Mouse (Mus musculus): ENCODE measurements around the gene Lyrm2. TPM values are rescaled to one million over a fixed set of nuclear protein-coding genes. Genes with fewer than 3 reads are reported as not detected.

The Lyrm2 gene
- polyA plus RNA-seq, 1 experiment from 2014 or later, result 39.3 TPM

GRCm38 (mm10) chr4:32817478-32817877 is 17.4 kb downstream of the Lyrm2 start:
- Histone ChIP-seq H3K27ac (no peak overlapping the region), H3K4me2 (peak overlapping the region; percentile 14; the same call in 1 of the 2 replicates), H3K4me3 (replicated peaks) (no peak overlapping the region), H3K9ac (no peak overlapping the region; the same call in 1 of the 2 replicates), H3K36me3 (no peaks in the 10 kb centered on the region), H3K4me1 (replicated peaks) (peaks cover 24% of the 10 kb centered on the region), H3K9me3 (replicated peaks) (no peaks in the 10 kb centered on the region), H3K27me3 (no peaks in the 10 kb centered on the region)
- WGBS (ENCODE audit: insufficient replicate concordance), result 35% methylated on average over 5 of the region's 5 CpGs
- DNase-seq (no peak), ATAC-seq (ENCODE audit: low read depth) (peak; percentile 61)

DNA sequence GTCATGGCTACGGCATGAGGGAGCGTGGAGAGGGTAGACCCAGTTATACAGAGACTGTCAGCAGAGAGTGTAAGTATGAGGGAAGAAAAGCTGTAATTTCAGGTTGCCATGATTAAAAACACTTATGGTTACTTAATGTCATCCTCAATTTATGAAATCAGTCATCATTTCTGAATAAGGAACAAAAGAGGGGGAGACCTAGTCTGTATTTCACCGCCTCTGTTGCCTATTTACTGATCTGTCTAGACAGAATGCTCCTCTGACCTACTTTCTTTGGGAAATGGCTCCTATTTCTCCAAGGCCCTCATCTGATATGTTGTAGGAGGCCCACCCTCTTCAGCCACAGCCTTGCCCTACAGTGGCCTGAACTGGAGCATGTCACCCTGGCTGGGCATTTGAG is 20.6 kb downstream of the Lyrm2 start:
- no peak for DNase-seq
- H3K27me3 ChIP-seq, result no peaks in the 10 kb centered on the region
- no peak overlapping the region for H3K4me3 ChIP-seq (replicated peaks)
- no peaks in the 10 kb centered on the region for H3K36me3 ChIP-seq
- ATAC-seq (ENCODE audit: low read depth), result no peak
- no peak overlapping the region for H3K27ac ChIP-seq
- WGBS (ENCODE audit: insufficient replicate concordance), result 82% methylated on average over 3 of the region's 3 CpGs
- no peaks in the 10 kb centered on the region for H3K9me3 ChIP-seq (replicated peaks)
- no peak overlapping the region for H3K4me2 ChIP-seq
- no peak overlapping the region for H3K9ac ChIP-seq
- H3K4me1 ChIP-seq (replicated peaks), result peaks cover 38% of the 10 kb centered on the region

GRCm38 (mm10) chr4:32824254-32824653 is 24.2 kb downstream of the Lyrm2 start:
- DNase-seq (no peak), ATAC-seq (ENCODE audit: low read depth) (no peak)
- H3K4me1 ChIP-seq (replicated peaks), result peaks cover 48% of the 10 kb centered on the region
- no peaks in the 10 kb centered on the region for H3K9me3 ChIP-seq (replicated peaks)
- H3K27ac ChIP-seq, result no peak overlapping the region
- H3K4me3 ChIP-seq (replicated peaks), result no peak overlapping the region
- no peaks in the 10 kb centered on the region for H3K27me3 ChIP-seq
- H3K4me2 ChIP-seq, result no peak overlapping the region
- 0 out of 2 replicates have a peak overlapping the region, but pooled peaks have one; percentile 2 for H3K9ac ChIP-seq
- 53% methylated on average over 8 of the region's 8 CpGs for WGBS (ENCODE audit: insufficient replicate concordance)
- no peaks in the 10 kb centered on the region for H3K36me3 ChIP-seq

- 73% methylated on average over 7 of the region's 7 CpGs for WGBS (ENCODE audit: insufficient replicate concordance)
- ATAC-seq (ENCODE audit: low read depth) (no peak), DNase-seq (no peak)
- Histone ChIP-seq H3K27ac (no peak overlapping the region), H3K4me3 (replicated peaks) (no peak overlapping the region), H3K4me1 (replicated peaks) (peaks cover 54% of the 10 kb centered on the region), H3K27me3 (no peaks in the 10 kb centered on the region), H3K9ac (no peak overlapping the region), H3K9me3 (replicated peaks) (no peaks in the 10 kb centered on the region), H3K36me3 (no peaks in the 10 kb centered on the region), H3K4me2 (no peak overlapping the region)
Measured at GRCm38 (mm10) chr4:32826925-32827324, 26.9 kb downstream of the Lyrm2 start.

DNA sequence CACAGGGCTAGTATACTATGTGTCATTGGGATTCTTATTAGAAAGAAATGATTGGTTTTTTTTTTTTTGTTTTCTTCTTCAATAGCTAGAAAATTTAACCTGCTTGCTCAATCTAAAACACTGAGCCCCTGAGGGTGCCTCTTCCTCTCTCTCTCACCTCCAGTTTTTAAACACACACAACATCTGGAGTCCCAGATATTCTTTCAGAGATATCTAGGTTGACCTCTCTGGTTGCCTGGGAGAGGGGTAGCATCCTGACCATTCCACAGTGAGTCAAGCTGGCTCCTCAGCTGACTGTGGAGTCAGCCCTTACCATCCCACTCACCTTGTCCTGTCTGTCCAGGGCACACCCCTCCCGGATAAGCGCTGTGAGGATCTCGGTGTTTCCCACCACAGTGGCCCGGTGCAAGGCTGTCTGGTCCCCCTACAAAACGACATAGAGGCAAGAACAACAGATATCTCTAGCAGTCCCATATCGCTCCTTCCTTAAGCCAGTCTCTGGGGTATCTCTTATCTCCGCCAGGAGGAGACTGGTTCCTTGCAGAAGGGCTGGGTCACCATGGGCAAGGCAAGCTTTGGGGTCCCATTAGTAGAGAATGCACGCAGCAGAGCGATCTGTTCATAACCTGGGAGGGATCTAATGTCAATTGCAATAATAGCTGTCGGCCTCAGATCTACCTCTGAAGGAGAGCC is 28.5 kb downstream of the Lyrm2 start:
- H3K9ac ChIP-seq, result no peak overlapping the region
- WGBS (ENCODE audit: insufficient replicate concordance), result 41% methylated on average over 10 of the region's 10 CpGs
- H3K36me3 ChIP-seq, result no peaks in the 10 kb centered on the region
- peaks cover 54% of the 10 kb centered on the region for H3K4me1 ChIP-seq (replicated peaks)
- 0 out of 2 replicates have a peak overlapping the region, but pooled peaks have one; percentile 2 for H3K4me3 ChIP-seq (replicated peaks)
- no peaks in the 10 kb centered on the region for H3K27me3 ChIP-seq
- H3K9me3 ChIP-seq (replicated peaks), result no peaks in the 10 kb centered on the region
- H3K4me2 ChIP-seq, result peak overlapping the region; percentile 47
- DNase-seq, result peak; percentile 33
- ATAC-seq (ENCODE audit: low read depth), result peak; percentile 86
- peak overlapping the region; percentile 40; the same call in 1 of the 2 replicates for H3K27ac ChIP-seq

DNA sequence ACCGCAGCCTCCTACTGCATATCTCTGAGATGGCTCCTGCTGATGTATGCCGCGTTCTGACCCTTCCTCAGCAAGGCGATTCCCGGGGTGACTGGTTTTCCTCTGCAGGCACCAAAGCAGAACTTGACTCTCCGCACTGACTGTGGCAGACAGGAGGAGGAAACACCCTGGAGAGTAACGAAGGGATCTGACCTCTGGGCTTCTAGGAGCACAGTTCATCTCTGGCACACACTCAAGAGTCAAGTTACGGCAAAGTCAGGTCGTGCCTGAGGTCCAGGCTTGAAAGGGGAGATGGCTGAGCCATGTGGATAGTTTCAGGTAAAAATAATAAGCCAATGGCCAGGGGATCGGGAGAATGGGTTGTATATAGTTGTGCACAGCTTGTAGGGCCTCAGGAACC is 29.3 kb downstream of the Lyrm2 start:
- ATAC-seq (ENCODE audit: low read depth) (no peak), DNase-seq (no peak)
- peak overlapping the region; percentile 40; the same call in 1 of the 2 replicates for H3K27ac ChIP-seq
- H3K27me3 ChIP-seq, result no peaks in the 10 kb centered on the region
- H3K4me2 ChIP-seq, result no peak overlapping the region
- no peak overlapping the region for H3K4me3 ChIP-seq (replicated peaks)
- no peaks in the 10 kb centered on the region for H3K36me3 ChIP-seq
- H3K4me1 ChIP-seq (replicated peaks), result peaks cover 51% of the 10 kb centered on the region
- 62% methylated on average over 10 of the region's 10 CpGs for WGBS (ENCODE audit: insufficient replicate concordance)
- H3K9ac ChIP-seq, result no peak overlapping the region
- no peaks in the 10 kb centered on the region for H3K9me3 ChIP-seq (replicated peaks)

DNA sequence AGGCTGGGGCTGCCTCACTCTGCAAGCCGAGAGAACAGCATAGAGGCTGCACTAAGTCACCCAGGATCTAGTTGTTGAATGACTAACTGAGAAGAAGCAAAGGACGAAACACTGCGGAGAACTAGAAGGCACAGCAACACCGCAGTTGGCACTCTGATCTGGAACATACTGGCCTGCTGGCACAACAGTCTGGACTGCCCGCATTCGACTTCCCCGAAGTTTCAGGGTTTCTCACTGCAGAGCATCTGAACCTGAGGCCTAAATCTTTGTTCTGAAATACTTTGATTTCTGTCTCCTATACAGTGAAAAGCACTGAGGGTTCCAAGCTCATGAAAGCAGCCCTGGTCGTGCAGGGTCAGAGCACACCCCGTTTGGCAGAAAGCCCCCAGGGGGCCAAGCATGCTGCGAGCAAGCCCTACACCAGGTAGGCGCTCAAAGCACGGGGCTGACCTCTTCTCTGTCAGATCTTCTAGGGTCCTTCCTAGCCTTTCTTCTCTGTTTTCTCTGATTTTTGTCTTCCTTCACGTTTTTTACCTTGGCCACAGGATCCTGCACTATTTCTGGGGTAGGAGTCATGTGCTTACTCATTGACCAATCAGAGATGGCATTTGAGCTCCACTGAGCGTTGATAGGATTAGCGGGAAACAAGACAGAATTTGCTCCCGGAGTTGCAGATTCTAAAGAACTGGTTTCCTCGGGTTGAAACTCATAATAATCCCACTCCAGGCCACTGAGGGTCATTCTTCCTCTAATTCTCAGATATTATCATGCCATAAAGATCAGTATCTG is 33.6 kb downstream of the Lyrm2 start:
- Histone ChIP-seq H3K9me3 (replicated peaks) (no peaks in the 10 kb centered on the region), H3K9ac (no peak overlapping the region), H3K27ac (no peak overlapping the region), H3K4me3 (replicated peaks) (peak overlapping the region; percentile 26; the same call in 1 of the 2 replicates), H3K4me1 (replicated peaks) (peaks cover 11% of the 10 kb centered on the region), H3K36me3 (no peaks in the 10 kb centered on the region), H3K4me2 (peak overlapping the region; percentile 49), H3K27me3 (no peaks in the 10 kb centered on the region)
- 46% methylated on average over 17 of the region's 17 CpGs for WGBS (ENCODE audit: insufficient replicate concordance)
- ATAC-seq (ENCODE audit: low read depth) (peak; percentile 41; the same call in 1 of the 2 replicates), DNase-seq (no peak)

DNA sequence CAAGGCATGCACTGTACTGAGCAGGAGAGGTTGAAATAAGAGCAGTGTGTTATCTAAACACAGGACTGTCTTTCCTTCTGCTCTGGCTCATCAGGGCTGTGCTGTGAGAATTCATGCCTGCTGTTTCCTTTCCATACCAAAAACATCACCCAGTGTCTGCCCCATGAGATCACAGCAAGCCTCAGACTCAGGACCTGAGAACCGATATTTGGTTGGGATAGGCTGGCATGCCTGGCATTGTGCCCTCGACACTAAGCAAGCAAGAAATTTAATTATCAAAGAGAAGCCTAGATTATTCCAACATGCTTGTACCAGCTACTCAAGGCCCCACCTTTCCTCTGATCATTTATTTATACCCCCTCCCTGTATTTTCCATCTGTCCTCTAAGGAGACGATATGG is 34.5 kb downstream of the Lyrm2 start:
- no peak overlapping the region for H3K9ac ChIP-seq
- DNase-seq, result no peak
- H3K27me3 ChIP-seq, result no peaks in the 10 kb centered on the region
- H3K4me1 ChIP-seq (replicated peaks), result peaks cover 2% of the 10 kb centered on the region
- no peaks in the 10 kb centered on the region for H3K36me3 ChIP-seq
- no peak overlapping the region for H3K4me3 ChIP-seq (replicated peaks)
- ATAC-seq (ENCODE audit: low read depth), result no peak
- 76% methylated on average over 3 of the region's 3 CpGs for WGBS (ENCODE audit: insufficient replicate concordance)
- H3K27ac ChIP-seq, result no peak overlapping the region
- H3K9me3 ChIP-seq (replicated peaks), result no peaks in the 10 kb centered on the region
- H3K4me2 ChIP-seq, result peak overlapping the region; percentile 49

GRCm38 (mm10) chr4:32836071-32836470 is 36.0 kb downstream of the Lyrm2 start:
- Histone ChIP-seq H3K27me3 (no peaks in the 10 kb centered on the region), H3K9ac (no peak overlapping the region), H3K9me3 (replicated peaks) (no peaks in the 10 kb centered on the region), H3K4me2 (no peak overlapping the region), H3K4me1 (replicated peaks) (no peaks in the 10 kb centered on the region; the same call in 1 of the 2 replicates), H3K27ac (no peak overlapping the region), H3K36me3 (no peaks in the 10 kb centered on the region), H3K4me3 (replicated peaks) (no peak overlapping the region)
- ATAC-seq (ENCODE audit: low read depth) (no peak), DNase-seq (no peak)
- 72% methylated on average over 9 of the region's 9 CpGs for WGBS (ENCODE audit: insufficient replicate concordance)

- 73% methylated on average over 3 of the region's 3 CpGs for WGBS (ENCODE audit: insufficient replicate concordance)
- H3K27me3 ChIP-seq, result no peaks in the 10 kb centered on the region
- H3K27ac ChIP-seq, result no peak overlapping the region
- no peak for ATAC-seq (ENCODE audit: low read depth)
- H3K9me3 ChIP-seq (replicated peaks), result no peaks in the 10 kb centered on the region
- H3K4me2 ChIP-seq, result no peak overlapping the region
- no peak overlapping the region for H3K4me3 ChIP-seq (replicated peaks)
- H3K36me3 ChIP-seq, result no peaks in the 10 kb centered on the region
- H3K9ac ChIP-seq, result no peak overlapping the region
- H3K4me1 ChIP-seq (replicated peaks), result no peaks in the 10 kb centered on the region; the same call in 1 of the 2 replicates
- DNase-seq, result no peak
Measured at GRCm38 (mm10) chr4:32838401-32838800, 38.3 kb downstream of the Lyrm2 start.

Data from liver, embryonic 13.5 days (tissue).